Mouse (Mus musculus): ENCODE measurements around the gene Bloc1s3. TPM values are rescaled to one million over a fixed set of nuclear protein-coding genes. Genes with fewer than 3 reads are reported as not detected.

The Bloc1s3 gene
- polyA plus RNA-seq, 1 experiment from 2014 or later, result 2.7 TPM

- Histone ChIP-seq H3K4me1 (ENCODE audit: control insufficient read depth, insufficient read depth, low read length) (no peaks in the 10 kb centered on the region; the same call in none of the 2 replicates), H3K4me2 (ENCODE audit: low read depth) (no peak overlapping the region), H3K4me3 (ENCODE audit: low read depth, low read length) (no peak overlapping the region), H3K27ac (ENCODE audit: low read depth, low read length) (no peak overlapping the region), H3K9me3 (ENCODE audit: control insufficient read depth, low read length) (no peaks in the 10 kb centered on the region), H3K36me3 (ENCODE audit: control insufficient read depth, insufficient read depth, low read length) (no peaks in the 10 kb centered on the region; the same call in 1 of the 2 replicates), H3K27me3 (ENCODE audit: control insufficient read depth, insufficient read depth, low read length) (no peaks in the 10 kb centered on the region), H3K9ac (ENCODE audit: low read length) (no peak overlapping the region)
- DNase-seq (ENCODE audit: low spot score), result no peak
- no peak for ATAC-seq (ENCODE audit: insufficient read depth, low FRiP score, low TSS enrichment)
- 64% methylated on average over 6 of the region's 6 CpGs for WGBS
Measured at GRCm38 (mm10) chr7:19543584-19543983, 35.4 kb upstream of the Bloc1s3 start.

GRCm38 (mm10) chr7:19542155-19542691, 34.1 kb upstream of the Bloc1s3 start:
- no peaks in the 10 kb centered on the region; the same call in 1 of the 2 replicates for H3K36me3 ChIP-seq (ENCODE audit: control insufficient read depth, insufficient read depth, low read length)
- H3K9me3 ChIP-seq (ENCODE audit: control insufficient read depth, low read length), result no peaks in the 10 kb centered on the region
- H3K27me3 ChIP-seq (ENCODE audit: control insufficient read depth, insufficient read depth, low read length), result no peaks in the 10 kb centered on the region
- H3K4me1 ChIP-seq (ENCODE audit: control insufficient read depth, insufficient read depth, low read length), result no peaks in the 10 kb centered on the region; the same call in 1 of the 2 replicates
- no peak overlapping the region for H3K27ac ChIP-seq (ENCODE audit: low read depth, low read length)
- H3K4me3 ChIP-seq (ENCODE audit: low read depth, low read length), result no peak overlapping the region
- WGBS, result 72% methylated on average over 8 of the region's 8 CpGs
- H3K9ac ChIP-seq (ENCODE audit: low read length), result 0 out of 2 replicates have a peak overlapping the region, but pooled peaks have one; percentile 18
- no peak for DNase-seq (ENCODE audit: low spot score)
- H3K4me2 ChIP-seq (ENCODE audit: low read depth), result no peak overlapping the region
- peak; percentile 50; the same call in 1 of the 2 replicates for ATAC-seq (ENCODE audit: insufficient read depth, low FRiP score, low TSS enrichment)

DNA sequence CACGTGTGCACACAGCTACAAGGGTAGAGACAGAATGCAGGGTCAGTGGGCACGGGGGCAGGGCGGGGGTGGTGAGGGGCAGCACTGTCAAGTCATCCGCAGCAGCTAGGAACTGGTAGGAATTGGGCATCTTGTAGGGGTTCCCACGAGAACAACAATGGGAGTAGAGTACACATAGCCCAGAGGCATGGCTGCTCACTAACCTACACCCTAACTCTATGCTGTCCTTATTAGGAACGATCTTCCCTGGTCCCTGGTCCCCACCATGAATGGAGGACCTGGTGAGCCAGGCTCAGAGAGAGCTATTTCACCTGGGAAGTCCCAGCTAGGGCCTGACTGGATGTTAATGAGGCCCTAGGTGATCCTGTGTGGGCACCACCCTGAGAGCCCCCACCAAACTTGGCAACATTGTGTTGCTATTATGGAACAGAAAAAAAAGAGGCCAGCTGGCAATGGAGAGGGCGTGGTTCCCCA, 33.6 kb upstream of the Bloc1s3 start:
- H3K4me3 ChIP-seq (ENCODE audit: low read depth, low read length), result no peak overlapping the region
- no peak overlapping the region for H3K27ac ChIP-seq (ENCODE audit: low read depth, low read length)
- 0 out of 2 replicates have a peak overlapping the region, but pooled peaks have one; percentile 18 for H3K9ac ChIP-seq (ENCODE audit: low read length)
- WGBS, result 89% methylated on average over 7 of the region's 7 CpGs
- ATAC-seq (ENCODE audit: insufficient read depth, low FRiP score, low TSS enrichment), result no peak
- no peak for DNase-seq (ENCODE audit: low spot score)
- no peaks in the 10 kb centered on the region; the same call in 1 of the 2 replicates for H3K4me1 ChIP-seq (ENCODE audit: control insufficient read depth, insufficient read depth, low read length)
- H3K9me3 ChIP-seq (ENCODE audit: control insufficient read depth, low read length), result no peaks in the 10 kb centered on the region
- H3K27me3 ChIP-seq (ENCODE audit: control insufficient read depth, insufficient read depth, low read length), result no peaks in the 10 kb centered on the region
- no peak overlapping the region for H3K4me2 ChIP-seq (ENCODE audit: low read depth)
- H3K36me3 ChIP-seq (ENCODE audit: control insufficient read depth, insufficient read depth, low read length), result no peaks in the 10 kb centered on the region; the same call in 1 of the 2 replicates

DNA sequence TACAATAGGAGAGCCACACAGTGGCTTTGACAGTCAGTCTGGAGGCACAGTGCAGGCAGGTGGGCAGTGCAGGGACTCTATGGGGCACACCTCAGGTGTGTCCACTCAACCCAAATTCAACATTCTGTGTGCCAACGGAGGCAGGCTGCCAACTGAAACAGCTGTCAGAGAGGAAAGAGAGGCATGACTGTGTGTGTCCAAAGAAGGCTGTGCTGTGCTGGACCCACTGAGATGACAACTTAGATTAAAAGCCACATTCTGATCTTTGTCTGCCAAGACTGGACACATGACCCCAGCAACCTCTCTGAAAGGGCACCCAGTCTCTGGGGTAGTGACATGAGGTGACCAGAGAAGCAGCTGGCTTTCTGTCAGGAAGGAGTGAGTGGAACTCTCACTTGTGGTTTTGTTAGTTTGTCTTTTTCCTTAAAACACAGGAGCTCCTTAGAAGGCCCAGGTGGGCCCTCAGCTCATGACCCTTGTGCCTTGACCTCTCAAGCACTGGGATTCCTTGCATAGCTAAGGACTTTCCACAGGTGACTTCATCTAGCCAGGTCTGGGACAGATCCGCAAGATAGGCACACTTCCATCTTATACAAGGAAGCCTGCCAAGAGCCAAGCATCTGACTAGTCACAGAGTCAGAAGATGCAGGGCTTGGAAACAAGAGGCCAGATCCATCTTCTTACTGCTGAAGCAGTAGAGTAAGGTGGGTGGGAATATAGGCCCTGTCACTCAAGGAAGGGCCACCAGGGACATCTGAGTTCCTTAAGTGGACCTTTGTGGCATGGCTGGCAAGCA, 32.8 kb upstream of the Bloc1s3 start:
- no peak overlapping the region for H3K27ac ChIP-seq (ENCODE audit: low read depth, low read length)

GRCm38 (mm10) chr7:19534676-19535075, 26.5 kb upstream of the Bloc1s3 start:
- Histone ChIP-seq H3K9me3 (ENCODE audit: control insufficient read depth, low read length) (no peaks in the 10 kb centered on the region), H3K36me3 (ENCODE audit: control insufficient read depth, insufficient read depth, low read length) (peaks cover 31% of the 10 kb centered on the region), H3K9ac (ENCODE audit: low read length) (no peak overlapping the region), H3K27me3 (ENCODE audit: control insufficient read depth, insufficient read depth, low read length) (no peaks in the 10 kb centered on the region), H3K4me3 (ENCODE audit: low read depth, low read length) (no peak overlapping the region), H3K4me1 (ENCODE audit: control insufficient read depth, insufficient read depth, low read length) (no peaks in the 10 kb centered on the region), H3K4me2 (ENCODE audit: low read depth) (no peak overlapping the region), H3K27ac (ENCODE audit: low read depth, low read length) (no peak overlapping the region)
- DNase-seq (ENCODE audit: low spot score) (no peak), ATAC-seq (ENCODE audit: insufficient read depth, low FRiP score, low TSS enrichment) (no peak)
- 95% methylated on average over 10 of the region's 10 CpGs for WGBS

More for the DNA sequence above, 32.8 kb upstream of the Bloc1s3 start:
- no peak overlapping the region for H3K4me3 ChIP-seq (ENCODE audit: low read depth, low read length)
- DNase-seq (ENCODE audit: low spot score) (no peak), ATAC-seq (ENCODE audit: insufficient read depth, low FRiP score, low TSS enrichment) (no peak)
- H3K36me3 ChIP-seq (ENCODE audit: control insufficient read depth, insufficient read depth, low read length), result no peaks in the 10 kb centered on the region; the same call in 1 of the 2 replicates
- no peaks in the 10 kb centered on the region; the same call in 1 of the 2 replicates for H3K4me1 ChIP-seq (ENCODE audit: control insufficient read depth, insufficient read depth, low read length)
- H3K4me2 ChIP-seq (ENCODE audit: low read depth), result no peak overlapping the region
- no peaks in the 10 kb centered on the region for H3K27me3 ChIP-seq (ENCODE audit: control insufficient read depth, insufficient read depth, low read length)
- WGBS, result 88% methylated on average over 2 of the region's 2 CpGs
- no peaks in the 10 kb centered on the region for H3K9me3 ChIP-seq (ENCODE audit: control insufficient read depth, low read length)
- H3K9ac ChIP-seq (ENCODE audit: low read length), result no peak overlapping the region

DNA sequence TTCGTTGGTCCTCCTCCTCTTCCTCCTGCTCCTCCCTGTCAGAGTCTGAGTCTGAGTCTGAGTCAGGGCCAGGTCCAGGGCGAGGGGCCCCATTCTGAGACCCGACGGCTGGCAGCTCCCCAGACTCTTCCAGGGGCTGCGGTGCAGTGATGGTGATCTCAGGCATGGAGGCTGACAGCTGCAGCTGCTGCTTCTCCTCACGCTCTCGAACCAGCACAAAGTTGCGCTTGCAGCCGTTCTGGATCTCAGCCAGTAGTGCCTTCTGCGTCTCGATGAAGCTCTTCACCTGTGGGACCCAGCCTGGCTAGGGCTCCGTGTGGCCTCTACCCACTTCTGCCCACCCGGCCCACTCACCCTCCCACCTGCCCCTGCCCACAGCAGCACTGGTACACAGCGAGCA, 24.1 kb upstream of the Bloc1s3 start:
- Histone ChIP-seq H3K9me3 (ENCODE audit: control insufficient read depth, low read length) (no peaks in the 10 kb centered on the region), H3K4me2 (ENCODE audit: low read depth) (no peak overlapping the region), H3K9ac (ENCODE audit: low read length) (no peak overlapping the region), H3K27me3 (ENCODE audit: control insufficient read depth, insufficient read depth, low read length) (no peaks in the 10 kb centered on the region), H3K4me3 (ENCODE audit: low read depth, low read length) (no peak overlapping the region), H3K4me1 (ENCODE audit: control insufficient read depth, insufficient read depth, low read length) (no peaks in the 10 kb centered on the region), H3K36me3 (ENCODE audit: control insufficient read depth, insufficient read depth, low read length) (peaks cover 33% of the 10 kb centered on the region), H3K27ac (ENCODE audit: low read depth, low read length) (no peak overlapping the region)
- DNase-seq (ENCODE audit: low spot score), result no peak
- ATAC-seq (ENCODE audit: insufficient read depth, low FRiP score, low TSS enrichment), result no peak
- WGBS, result 93% methylated on average over 14 of the region's 14 CpGs

DNA sequence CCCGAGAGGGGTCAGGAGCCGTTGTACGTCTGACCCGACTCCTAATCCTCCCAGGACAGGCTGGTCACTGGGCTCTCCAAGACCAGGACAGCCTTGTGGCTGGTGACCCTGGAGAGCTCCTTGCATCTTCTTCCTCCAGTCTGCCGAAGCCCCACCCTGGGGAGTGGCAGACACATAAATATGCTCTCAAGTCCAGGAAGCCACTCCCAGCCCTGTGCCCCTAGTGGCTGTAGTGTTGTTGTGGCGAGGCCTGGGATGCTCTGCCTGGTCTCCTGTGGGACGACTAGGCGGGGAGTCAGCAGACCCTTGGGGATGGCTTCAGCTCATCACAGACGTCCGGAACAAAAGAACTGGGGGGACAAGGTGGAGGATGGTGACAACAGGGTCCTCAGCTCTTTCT, 22.9 kb upstream of the Bloc1s3 start:
- Histone ChIP-seq H3K4me3 (ENCODE audit: low read depth, low read length) (no peak overlapping the region; the same call in 1 of the 2 replicates), H3K27ac (ENCODE audit: low read depth, low read length) (no peak overlapping the region), H3K27me3 (ENCODE audit: control insufficient read depth, insufficient read depth, low read length) (no peaks in the 10 kb centered on the region), H3K9ac (ENCODE audit: low read length) (no peak overlapping the region), H3K4me1 (ENCODE audit: control insufficient read depth, insufficient read depth, low read length) (no peaks in the 10 kb centered on the region), H3K36me3 (ENCODE audit: control insufficient read depth, insufficient read depth, low read length) (peaks cover 33% of the 10 kb centered on the region), H3K4me2 (ENCODE audit: low read depth) (no peak overlapping the region), H3K9me3 (ENCODE audit: control insufficient read depth, low read length) (no peaks in the 10 kb centered on the region)
- DNase-seq (ENCODE audit: low spot score), result no peak
- ATAC-seq (ENCODE audit: insufficient read depth, low FRiP score, low TSS enrichment), result no peak
- 70% methylated on average over 10 of the region's 10 CpGs for WGBS

DNA sequence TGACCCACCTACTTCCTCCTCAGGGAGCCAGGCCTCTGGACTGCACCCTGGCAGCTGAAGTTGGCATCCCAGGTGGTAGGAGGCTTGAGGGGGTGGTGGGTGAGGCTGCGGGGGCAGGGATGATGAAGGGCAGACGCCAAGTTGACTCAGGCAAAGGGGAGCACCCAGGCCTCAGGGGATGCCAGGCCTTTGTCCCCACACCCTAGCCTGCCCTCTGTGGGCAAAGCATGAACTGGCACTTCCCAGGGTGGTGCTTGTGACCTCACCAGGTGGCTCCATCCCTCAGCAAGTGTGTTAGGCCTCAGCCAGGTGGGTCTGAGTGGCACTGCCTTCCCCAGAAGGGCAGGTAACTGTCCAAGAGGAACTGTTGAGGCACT, 16.9 kb upstream of the Bloc1s3 start:
- Histone ChIP-seq H3K27me3 (ENCODE audit: control insufficient read depth, insufficient read depth, low read length) (peaks cover 52% of the 10 kb centered on the region), H3K4me2 (ENCODE audit: low read depth) (no peak overlapping the region), H3K36me3 (ENCODE audit: control insufficient read depth, insufficient read depth, low read length) (peaks cover 2% of the 10 kb centered on the region; the same call in 1 of the 2 replicates), H3K4me1 (ENCODE audit: control insufficient read depth, insufficient read depth, low read length) (peaks cover 14% of the 10 kb centered on the region), H3K27ac (ENCODE audit: low read depth, low read length) (no peak overlapping the region), H3K4me3 (ENCODE audit: low read depth, low read length) (no peak overlapping the region), H3K9ac (ENCODE audit: low read length) (no peak overlapping the region), H3K9me3 (ENCODE audit: control insufficient read depth, low read length) (no peaks in the 10 kb centered on the region)
- WGBS, result 70% methylated on average over 2 of the region's 2 CpGs
- ATAC-seq (ENCODE audit: insufficient read depth, low FRiP score, low TSS enrichment) (no peak), DNase-seq (ENCODE audit: low spot score) (no peak)

Data from neural tube, embryonic 11.5 days (tissue).